Mouse (Mus musculus) T-helper 1 cell (primary cell): ENCODE measurements around the gene Stra6l.

ENCODE experiments used
- in situ Hi-C: fragments of 300-600 bp; cut with MboI, MseI; formaldehyde crosslinking; loops from one replicate; pipeline ENCODE4 v1.15.1; 2025; ENCODE audit warnings: high pct_unique_total_duplicates

Stra6l gene

GRCm38 (mm10) chr4:45844355-45844754, 4.1 kb upstream of the Stra6l start:
- in situ Hi-C loops: no loop called here

DNA sequence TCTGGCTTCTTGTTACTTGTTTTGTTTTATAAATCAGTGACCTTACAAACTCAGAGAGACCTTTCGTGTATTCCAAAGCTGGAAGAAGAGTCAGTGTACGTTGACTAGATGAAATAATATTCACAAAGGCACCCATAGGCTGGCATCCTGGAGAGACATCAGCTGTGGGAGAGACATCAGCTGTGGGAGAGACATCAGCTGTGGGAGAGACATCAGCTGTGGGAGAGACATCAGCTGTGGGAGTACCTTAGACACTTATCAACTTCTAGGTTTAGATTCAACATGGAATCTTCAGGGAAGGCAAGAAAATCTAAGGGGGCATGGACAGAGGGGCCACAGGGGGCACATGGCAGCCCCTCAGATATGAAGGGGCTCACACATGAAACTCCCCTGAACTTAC, 2.2 kb upstream of the Stra6l start:
- in situ Hi-C loops: no loop called here

DNA sequence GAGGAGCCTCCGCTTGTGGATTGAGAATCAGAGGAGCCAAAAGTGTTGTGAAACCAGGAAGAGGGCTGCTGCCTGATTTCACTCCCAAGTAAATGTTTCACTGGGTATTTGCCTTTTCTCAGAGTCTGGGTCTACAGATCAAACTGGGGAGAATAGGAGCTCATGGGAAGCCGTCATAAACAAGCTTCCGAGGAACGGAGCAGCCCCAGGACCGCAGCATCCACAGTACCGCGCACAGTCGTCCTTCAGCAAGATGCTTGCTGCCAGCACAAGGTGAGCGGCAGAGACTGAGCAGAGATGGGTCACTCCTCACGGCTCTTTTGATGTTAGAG, 327 bp downstream of the Stra6l start:
- in situ Hi-C loops: no loop called here

- in situ Hi-C loops: no loop called here
These were observed 955 bp downstream of the Stra6l start for GRCm38 (mm10) chr4:45849419-45849818.

DNA sequence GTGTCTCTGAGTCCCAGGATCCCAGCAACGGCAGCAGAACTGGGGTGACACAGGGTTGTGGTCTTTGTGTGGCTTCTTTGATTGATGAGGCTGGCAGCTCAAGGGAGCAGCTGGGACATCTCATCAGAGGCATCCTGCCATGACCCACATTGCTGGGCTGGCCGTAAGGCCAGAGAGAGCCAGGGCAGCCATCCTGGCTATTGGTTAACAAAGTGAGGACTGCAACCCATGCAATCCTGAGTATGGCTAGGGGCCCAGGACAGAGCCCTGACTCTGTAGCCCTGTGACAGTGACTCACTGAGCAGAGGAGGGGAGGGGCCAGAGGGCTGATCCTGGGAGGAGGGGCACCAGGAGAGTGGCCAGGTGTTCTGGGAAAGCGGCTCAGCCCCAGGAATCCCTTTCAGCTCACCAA, 3.2 kb downstream of the Stra6l start:
- in situ Hi-C loops: no loop called here

DNA sequence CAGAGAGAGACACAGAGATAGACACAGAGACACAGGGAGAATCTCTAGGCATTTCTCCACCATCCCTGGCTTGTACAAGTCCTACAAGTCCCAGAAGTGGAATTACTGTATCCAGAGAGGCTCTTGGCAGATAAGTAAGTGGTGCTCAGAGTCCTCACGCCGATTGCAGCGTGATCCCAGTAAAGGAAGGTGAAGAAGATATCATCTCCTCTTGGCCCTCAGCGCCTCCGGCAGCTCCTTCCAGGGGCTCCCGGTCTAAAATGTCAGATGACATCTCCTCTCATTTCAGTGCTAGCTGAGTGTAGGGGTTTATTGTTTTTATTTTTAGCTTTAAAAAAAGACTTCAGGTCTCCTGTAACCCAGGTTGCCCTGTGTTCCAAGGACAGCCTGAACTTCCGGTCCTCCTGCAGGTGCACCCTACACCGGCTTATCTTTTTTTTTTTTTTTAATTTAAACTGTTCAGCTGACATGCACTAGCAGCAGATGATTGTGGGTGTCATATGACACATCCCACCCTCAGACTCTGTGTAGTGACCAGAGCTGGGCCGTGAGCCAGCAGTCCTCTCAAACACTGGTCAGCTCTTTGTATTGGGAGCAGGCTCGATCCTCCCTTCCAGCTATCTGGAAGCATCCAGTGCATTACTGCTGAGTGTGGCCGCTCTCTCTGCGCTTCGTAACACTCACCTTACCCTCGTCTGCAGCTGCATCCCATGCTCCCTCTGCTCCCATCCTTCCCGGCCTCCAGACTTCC, 5.2 kb downstream of the Stra6l start:
- in situ Hi-C loops: no loop called here

- in situ Hi-C loops: no loop called here
These were observed 7.5 kb downstream of the Stra6l start for GRCm38 (mm10) chr4:45855803-45856424.

DNA sequence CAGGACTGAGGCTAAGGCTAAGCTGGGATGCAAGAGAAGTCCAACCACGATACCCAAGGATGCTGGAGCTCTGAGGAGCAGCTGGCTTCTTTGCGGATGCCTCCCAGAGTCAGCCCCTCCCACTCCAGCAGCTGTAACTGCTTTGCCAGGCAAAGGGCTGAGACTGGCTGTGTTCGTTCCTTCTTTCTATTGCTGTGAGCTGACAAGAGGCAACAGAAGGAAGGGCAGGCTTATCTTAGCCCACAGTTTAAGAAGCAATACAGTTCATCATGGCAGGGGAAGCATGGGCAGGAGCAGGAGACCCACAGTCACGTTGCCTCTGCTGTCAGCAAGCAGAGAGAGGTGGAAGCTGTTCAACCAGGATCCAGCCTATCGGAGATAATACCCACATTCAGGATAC, 12.7 kb downstream of the Stra6l start:
- in situ Hi-C loops: no loop called here

DNA sequence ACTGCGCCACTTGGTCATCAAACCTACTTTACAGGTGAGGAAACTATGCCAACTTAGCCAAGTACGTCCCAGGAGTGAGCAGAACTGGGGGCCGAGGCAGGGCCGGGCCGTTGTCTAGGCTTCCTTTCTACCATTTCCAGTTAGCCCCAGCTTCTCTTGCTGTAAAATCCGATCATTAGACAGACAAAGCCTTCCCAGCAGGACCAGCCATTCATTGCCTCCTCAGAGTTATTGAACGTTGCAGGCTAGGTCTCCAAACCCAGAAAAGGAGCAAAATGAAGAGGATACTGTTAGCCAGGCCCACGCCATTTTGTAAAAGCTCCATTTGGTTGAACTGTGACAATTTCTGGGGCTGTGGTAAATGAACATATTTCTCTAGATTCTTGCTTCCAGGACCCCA, 19.0 kb downstream of the Stra6l start:
- in situ Hi-C loops: no loop called here

- in situ Hi-C loops: no loop called here
These were observed 20.8 kb downstream of the Stra6l start for GRCm38 (mm10) chr4:45869021-45869815.

DNA sequence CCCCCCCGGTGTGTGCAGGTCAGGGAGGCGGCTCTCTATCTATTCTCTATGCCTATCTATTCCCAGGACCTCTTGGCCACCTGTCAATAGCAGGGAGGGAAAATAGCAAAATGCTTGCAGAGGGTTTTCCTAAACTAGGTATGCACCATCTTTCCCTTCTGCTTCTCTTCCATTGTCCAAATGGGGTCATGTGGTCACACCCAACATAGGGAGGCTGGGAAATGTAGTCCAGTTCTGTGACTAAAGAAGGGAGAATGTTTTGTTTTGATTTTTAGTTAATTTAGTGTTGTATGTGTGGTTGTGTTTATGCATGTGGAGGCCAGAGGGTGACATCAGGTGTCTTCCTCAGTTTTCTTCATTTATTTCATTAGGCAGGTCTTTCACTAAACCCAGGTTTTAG, 23.7 kb downstream of the Stra6l start:
- in situ Hi-C loops: no loop called here

DNA sequence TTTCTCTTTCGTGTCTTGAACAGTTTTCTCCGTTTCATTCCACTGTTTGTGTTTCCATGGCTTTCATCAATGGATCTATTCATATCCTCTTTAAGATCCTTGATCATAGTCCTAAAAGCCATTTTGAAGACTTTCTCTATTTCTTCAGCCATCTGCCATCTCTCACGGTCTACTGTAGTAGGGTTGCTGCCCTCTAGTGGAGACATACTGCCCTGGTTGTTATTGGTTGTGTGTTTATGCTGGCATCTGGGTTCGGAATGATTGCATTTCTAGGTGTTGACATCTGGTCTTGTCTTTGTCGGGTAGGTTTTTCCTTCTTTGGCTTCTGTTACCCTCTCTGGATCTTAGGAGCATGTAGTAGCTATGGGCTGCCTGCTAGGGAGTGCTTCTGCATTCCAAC, 30.5 kb downstream of the Stra6l start:
- in situ Hi-C loops: no loop called here

GRCm38 (mm10) chr4:45882521-45882920, 34.1 kb downstream of the Stra6l start:
- in situ Hi-C loops: no loop called here

DNA sequence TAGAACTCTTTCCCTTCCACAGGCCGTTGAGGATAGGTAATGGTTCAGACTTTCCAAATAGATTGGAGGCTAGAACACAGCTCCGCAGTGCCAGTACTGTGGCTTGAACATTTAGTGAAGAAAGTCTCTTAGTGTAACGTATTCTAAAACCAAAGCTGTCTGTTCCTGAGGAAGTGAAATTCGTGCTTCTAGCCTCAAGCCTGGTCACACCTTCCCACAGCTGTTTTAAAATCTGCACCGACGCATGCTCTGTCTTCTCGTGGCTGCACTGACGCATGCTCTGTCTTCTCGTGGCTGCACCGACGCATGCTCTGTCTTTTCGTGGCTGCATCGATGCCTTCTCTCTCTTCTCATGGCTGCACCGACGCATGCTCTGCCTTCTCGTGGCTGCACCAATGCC, 34.8 kb downstream of the Stra6l start:
- in situ Hi-C loops: no loop called here

- in situ Hi-C loops: no loop called here
These were observed 41.0 kb downstream of the Stra6l start for GRCm38 (mm10) chr4:45889487-45889886.

- in situ Hi-C loops: no loop called here
These were observed 41.8 kb downstream of the Stra6l start, which contains the start of gene Ccdc180 for GRCm38 (mm10) chr4:45890066-45890761. Gene Ccdc180 (plus strand): TSS chr4:45890303.

DNA sequence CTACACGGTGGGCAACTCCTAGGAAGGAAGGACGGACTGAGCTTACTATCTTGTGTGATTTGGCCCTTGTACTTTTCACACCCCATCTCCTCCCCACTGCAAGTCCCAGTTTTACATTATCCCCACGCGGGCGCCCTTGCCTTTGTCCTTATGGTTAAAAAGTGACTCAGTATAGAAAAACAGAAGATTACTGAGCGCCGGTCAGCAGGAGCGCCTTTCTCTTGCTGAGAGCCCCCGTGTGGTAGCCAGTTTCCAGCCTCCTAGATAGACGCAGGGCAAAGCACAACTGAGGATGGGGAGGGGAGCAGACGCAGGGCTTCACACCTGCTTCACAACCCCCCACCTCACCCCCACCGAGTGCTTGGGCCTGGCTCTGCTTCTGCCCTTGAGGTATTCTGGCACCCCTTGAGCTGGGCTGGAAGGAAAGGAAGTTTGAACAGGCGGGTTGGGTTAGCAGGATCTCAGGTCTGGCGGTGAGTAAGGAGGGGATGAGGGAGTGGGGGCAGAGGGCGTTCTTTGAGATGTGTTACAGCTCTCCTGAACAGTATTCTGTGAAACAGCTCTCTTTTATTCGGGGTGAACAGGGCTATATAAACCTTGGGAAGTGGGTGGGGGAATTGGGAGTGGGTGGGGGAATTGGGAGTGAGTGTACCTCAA, 48.1 kb downstream of the Stra6l start:
- in situ Hi-C loops: no loop called here

DNA sequence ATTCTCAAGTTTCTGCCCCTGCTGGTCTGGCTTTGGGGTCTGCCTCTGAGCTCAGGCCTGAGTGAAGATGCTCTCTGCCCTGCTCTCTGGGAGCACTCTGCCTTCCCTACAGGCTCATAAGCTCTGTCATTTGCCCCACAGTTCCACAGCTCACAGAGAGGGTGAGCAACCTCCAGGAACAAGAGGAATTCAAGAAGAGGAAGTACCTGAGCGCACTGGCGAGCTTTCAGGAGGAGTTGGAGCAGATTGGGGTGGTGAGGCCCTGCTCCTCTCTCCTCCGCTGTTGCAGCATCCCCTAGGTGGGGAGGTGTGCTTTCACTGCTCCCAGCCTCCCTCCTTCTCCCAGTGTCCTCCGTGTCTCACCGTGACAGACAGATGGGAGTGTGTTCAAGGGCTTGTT, 49.9 kb downstream of the Stra6l start:
- in situ Hi-C loops: no loop called here

DNA sequence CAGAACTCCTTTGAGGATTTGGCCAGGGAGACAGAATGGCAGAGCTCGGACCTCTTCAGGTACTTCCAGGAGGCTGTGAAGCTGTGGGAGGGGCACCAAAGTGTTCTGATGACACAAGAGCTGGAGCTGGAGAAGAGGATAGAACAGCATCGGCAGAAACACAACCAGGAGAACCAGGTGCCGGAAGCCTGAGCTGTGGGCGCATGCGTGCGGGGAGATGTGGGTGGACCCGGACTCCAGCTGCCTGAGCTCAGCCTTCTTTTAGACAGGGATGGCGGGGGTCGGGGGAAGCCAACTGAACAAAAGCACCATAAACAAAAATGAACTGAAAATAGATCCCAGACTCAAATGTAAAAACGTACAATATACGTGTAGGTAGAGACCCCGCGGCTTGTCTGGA, 60.8 kb downstream of the Stra6l start:
- in situ Hi-C loops: no loop called here

DNA sequence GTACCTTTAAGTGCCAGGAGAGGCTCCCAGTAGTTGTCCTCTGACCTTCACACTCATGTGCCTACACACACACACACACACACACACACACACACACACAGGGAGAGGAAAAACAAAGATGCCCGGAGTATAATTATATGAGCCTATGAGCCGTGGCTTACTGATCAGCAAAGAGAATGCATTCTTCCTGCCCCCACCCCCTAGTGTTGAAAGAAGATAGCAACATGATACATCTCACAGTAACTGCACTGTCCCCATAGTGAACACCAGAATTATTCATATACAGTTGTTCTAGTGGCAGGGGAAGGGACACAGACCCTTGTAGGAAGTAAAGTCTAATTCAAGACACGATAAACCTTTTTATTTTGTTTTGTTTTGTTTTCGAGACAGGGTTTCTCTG, 61.5 kb downstream of the Stra6l start:
- in situ Hi-C loops: no loop called here

GRCm38 (mm10) chr4:45911256-45911655, 62.8 kb downstream of the Stra6l start:
- in situ Hi-C loops: no loop called here

GRCm38 (mm10) chr4:45911876-45912275, 63.4 kb downstream of the Stra6l start:
- in situ Hi-C loops: no loop called here
